In the genomic region with DNA sequence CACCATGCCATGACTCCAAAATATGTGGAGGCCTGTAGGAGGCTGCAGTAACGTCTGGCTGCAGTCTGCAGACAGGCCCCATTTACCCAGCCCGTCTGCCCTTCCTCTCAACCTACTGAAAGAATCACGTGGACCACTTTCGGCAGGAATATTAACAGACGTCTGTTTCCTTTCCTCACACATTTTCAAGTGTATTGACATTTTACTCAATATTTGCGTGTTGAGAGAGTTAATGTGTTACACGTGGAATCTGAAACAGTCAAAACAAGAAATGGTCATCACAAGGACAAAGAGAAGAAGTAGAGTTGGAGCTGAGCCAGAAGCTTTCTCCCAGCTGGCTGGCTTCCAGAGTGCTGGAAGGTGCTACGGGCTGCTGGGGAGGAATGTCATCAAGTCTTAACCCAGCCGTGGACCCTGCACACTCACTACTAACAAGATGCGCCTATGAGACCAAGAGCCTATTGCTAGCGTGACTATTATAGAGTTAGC, we compare ENCODE assay signal across 9 mouse cellular contexts. TPM values are rescaled to one million over a fixed set of nuclear protein-coding genes. Genes with fewer than 3 reads are reported as not detected.
DNase-seq lines count a peak whose midpoint lies in the region; TF ChIP-seq lines count a peak whose summit lies in the region.
"Had no signal": no experiment of that assay in that cellular context is flagged by ENCODE, and none has a peak within 500 bp of the region (broad histone marks: within the 10 kb centered on the region; RNA-seq: fewer than 3 reads in every experiment).

No protein-coding gene starts in this region.

- no peak for DNase-seq in heart, embryonic 10.5 days (ENCODE audit: low spot score)
- DNase-seq in heart, adult 8-10 months (ENCODE audit: low spot score) = no peak
- DNase-seq in adrenal gland, adult 8-10 months = peak; percentile 25
- DNase-seq in heart, postnatal 10 days = peak; percentile 42 to 62
- DNase-seq in lung, adult 2 months = peak; percentile 42
- DNase-seq in Muller cell, postnatal 12 days (ENCODE audit: inconsistent ontology term) = no peak
- no peak for DNase-seq in spleen, postnatal 4 days (ENCODE audit: low spot score in 2 of 2)
- no peak for DNase-seq in c-Kit-positive CD71-positive TER-119-positive erythroid progenitor cells, embryonic 14.5 days (ENCODE audit: low spot score)

- no peak for TF ChIP-seq POLR2A in lung, adult 2 months (IDR thresholded peaks at IDR 0.05; ENCODE audit: borderline replicate concordance, extremely low read depth, low read depth, low read length)

- intact Hi-C loops in heart, postnatal 10 days (cut with DNase I) = no loop called here

- H3K4me1 ChIP-seq in heart, embryonic 10.5 days = peaks cover 40% of the 10 kb centered on the region
- no peaks in the 10 kb centered on the region for H3K4me1 ChIP-seq in lung, adult 2 months (ENCODE audit: control insufficient read depth, insufficient read depth, low read length)

- peak overlapping the region; percentile 73 for H3K27ac ChIP-seq in heart, embryonic 10.5 days
- H3K27ac ChIP-seq: midbrain, embryonic 12.5 days had no signal

- H3K27me3 ChIP-seq in heart, embryonic 10.5 days (ENCODE audit: insufficient read depth, poor library complexity, severe bottlenecking) = no peaks in the 10 kb centered on the region
- H3K27me3 ChIP-seq: midbrain, embryonic 12.5 days had no signal

- H3K36me3 ChIP-seq in heart, embryonic 10.5 days = no peaks in the 10 kb centered on the region
- H3K36me3 ChIP-seq: midbrain, embryonic 12.5 days had no signal

- TF ChIP-seq CTCF in lung, adult 2 months (IDR thresholded peaks at IDR 0.05; ENCODE audit: insufficient read depth, low read length) = no peak

- no peak overlapping the region for H3K4me3 ChIP-seq in heart, embryonic 10.5 days
- no peak overlapping the region for H3K4me3 ChIP-seq in lung, adult 2 months (replicated peaks; ENCODE audit: extremely low read depth, low read depth, low read length)
- H3K4me3 ChIP-seq: midbrain, embryonic 12.5 days had no signal

- no peaks in the 10 kb centered on the region for H3K9me3 ChIP-seq in heart, embryonic 10.5 days
- H3K9me3 ChIP-seq: midbrain, embryonic 12.5 days had no signal

- WGBS in heart, embryonic 10.5 days = 39% methylated on average over 11 of the region's 11 CpGs
- WGBS in lung, adult 2 months = 27% methylated on average over 11 of the region's 11 CpGs

RNA-seq across cellular contexts. Expression of gene Wdr19, which starts 22.4 kb away (rescaled TPM):
- 7.3 and 8.4 TPM in 2 replicates for polyA plus RNA-seq in heart, embryonic 10.5 days (2016; fragmentation: Nextera tagmentation; extraction: Ambion mirVana)
- total RNA-seq in heart, adult 8-10 months (2022) = 1 to 10 TPM in 2 of 4 experiments, under 1 TPM in 2; 0.66 to 2.3 (median 1.2) TPM
- total RNA-seq in adrenal gland, adult 8-10 months (2022) = 10 to 100 TPM; 10.9 to 21.2 (median 13.8) TPM
- 1 to 10 TPM; 2.6 to 3.0 TPM for total RNA-seq in heart, postnatal 10 days (2021)
- polyA plus RNA-seq in lung, adult 2 months (2012; rRNA removed) = 5.0 and 6.4 TPM in 2 replicates

Comparison
In these comparisons a context has a peak if more than half of its experiments do, and no peak if none do; other contexts are left out.
1. DNase-seq: peak in adrenal gland, adult 8-10 months (single experiment), heart, postnatal 10 days (2 of 2) and lung, adult 2 months (single experiment); none in heart, embryonic 10.5 days (single experiment), heart, adult 8-10 months (single experiment), Muller cell, postnatal 12 days (single experiment), spleen, postnatal 4 days (0 of 2) and c-Kit-positive CD71-positive TER-119-positive erythroid progenitor cells, embryonic 14.5 days (single experiment).